Mouse (Mus musculus): ENCODE measurements around the gene Pus3. TPM values are rescaled to one million over a fixed set of nuclear protein-coding genes. Genes with fewer than 3 reads are reported as not detected.

Gene Pus3
- polyA plus RNA-seq (2016; fragmentation: Nextera tagmentation; extraction: Ambion mirVana): 18.3 and 21.3 TPM in 2 replicates

- peak; percentile 83 for DNase-seq (ENCODE audit: low spot score)
- peaks cover 14% of the 10 kb centered on the region for H3K27me3 ChIP-seq (replicated peaks; ENCODE audit: low read depth, poor library complexity, severe bottlenecking)
- peaks cover 30% of the 10 kb centered on the region for H3K36me3 ChIP-seq (replicated peaks)
- H3K27ac ChIP-seq (replicated peaks): peak within 1 kb of the TSS; percentile 88
- H3K4me1 ChIP-seq: peaks cover 21% of the 10 kb centered on the region
- H3K9me3 ChIP-seq: no peaks in the 10 kb centered on the region
- 1% methylated on average over 59 of the region's 59 CpGs for WGBS
- peak within 1 kb of the TSS; percentile 75 for H3K4me3 ChIP-seq
Measured at GRCm38 (mm10) chr9:35558257-35559008, at the start of gene Pus3, which contains the start of gene Ddx25. Gene Pus3, plus strand, starts transcription at chr9:35558595. Gene Ddx25, minus strand, starts transcription at chr9:35558528.

- no peaks in the 10 kb centered on the region for H3K36me3 ChIP-seq (replicated peaks)
- H3K27ac ChIP-seq (replicated peaks): no peak overlapping the region
- H3K4me1 ChIP-seq: no peaks in the 10 kb centered on the region
- no peak overlapping the region for H3K4me3 ChIP-seq
- H3K9me3 ChIP-seq: no peaks in the 10 kb centered on the region
- 90% methylated on average over 4 of the region's 4 CpGs for WGBS
- no peak for DNase-seq (ENCODE audit: low spot score)
- H3K27me3 ChIP-seq (replicated peaks; ENCODE audit: low read depth, poor library complexity, severe bottlenecking): peaks cover 11% of the 10 kb centered on the region
Measured at GRCm38 (mm10) chr9:35513900-35514299, 44.5 kb upstream of the Pus3 start.

GRCm38 (mm10) chr9:35516182-35516581 is 42.2 kb upstream of the Pus3 start:
- Histone ChIP-seq H3K9me3 (no peaks in the 10 kb centered on the region), H3K4me1 (peaks cover 4% of the 10 kb centered on the region; the same call in 1 of the 2 replicates), H3K4me3 (no peak overlapping the region), H3K27ac (replicated peaks) (no peak overlapping the region), H3K36me3 (replicated peaks) (no peaks in the 10 kb centered on the region), H3K27me3 (replicated peaks; ENCODE audit: low read depth, poor library complexity, severe bottlenecking) (peaks cover 15% of the 10 kb centered on the region)
- no peak for DNase-seq (ENCODE audit: low spot score)
- WGBS: 88% methylated on average over 5 of the region's 5 CpGs

- 92% methylated on average over 16 of the region's 16 CpGs for WGBS
- Histone ChIP-seq H3K27me3 (replicated peaks; ENCODE audit: low read depth, poor library complexity, severe bottlenecking) (peaks cover 18% of the 10 kb centered on the region), H3K4me1 (peaks cover 7% of the 10 kb centered on the region; the same call in 1 of the 2 replicates), H3K4me3 (no peak overlapping the region), H3K9me3 (no peaks in the 10 kb centered on the region), H3K36me3 (replicated peaks) (no peaks in the 10 kb centered on the region), H3K27ac (replicated peaks) (no peak overlapping the region)
- DNase-seq (ENCODE audit: low spot score): no peak
Measured at GRCm38 (mm10) chr9:35516711-35517110, 41.7 kb upstream of the Pus3 start.

DNA sequence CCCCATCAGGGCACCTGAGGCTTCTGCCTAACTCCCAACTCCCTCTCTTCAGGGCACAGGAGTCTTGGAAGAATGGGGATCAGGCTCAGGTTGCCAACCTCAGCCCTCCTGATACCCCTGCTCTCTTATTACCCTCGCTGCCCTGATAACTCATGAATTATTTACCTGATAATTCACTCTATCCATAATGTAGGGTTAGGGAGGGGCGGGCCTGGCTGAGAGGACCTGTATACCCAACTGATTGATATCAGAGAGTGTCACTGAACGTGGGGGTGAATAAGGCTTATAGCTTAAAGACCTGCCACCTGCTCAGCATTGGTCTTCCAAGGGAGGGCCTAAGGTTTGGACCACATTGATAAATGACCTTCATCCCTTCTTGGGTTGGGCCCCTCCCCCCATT is 40.2 kb upstream of the Pus3 start, which contains the start of gene Gm1113:
TSS of gene Gm1113 (minus strand) at position 101 of the 400 bp plus-strand sequence.
- Histone ChIP-seq H3K27ac (replicated peaks) (no peak within 1 kb of the TSS), H3K27me3 (replicated peaks; ENCODE audit: low read depth, poor library complexity, severe bottlenecking) (peaks cover 18% of the 10 kb centered on the region), H3K36me3 (replicated peaks) (no peaks in the 10 kb centered on the region), H3K4me3 (no peak within 1 kb of the TSS), H3K4me1 (peaks cover 10% of the 10 kb centered on the region; the same call in 1 of the 2 replicates), H3K9me3 (no peaks in the 10 kb centered on the region)
- no peak for DNase-seq (ENCODE audit: low spot score)
- WGBS: 88% methylated on average over 3 of the region's 3 CpGs

DNA sequence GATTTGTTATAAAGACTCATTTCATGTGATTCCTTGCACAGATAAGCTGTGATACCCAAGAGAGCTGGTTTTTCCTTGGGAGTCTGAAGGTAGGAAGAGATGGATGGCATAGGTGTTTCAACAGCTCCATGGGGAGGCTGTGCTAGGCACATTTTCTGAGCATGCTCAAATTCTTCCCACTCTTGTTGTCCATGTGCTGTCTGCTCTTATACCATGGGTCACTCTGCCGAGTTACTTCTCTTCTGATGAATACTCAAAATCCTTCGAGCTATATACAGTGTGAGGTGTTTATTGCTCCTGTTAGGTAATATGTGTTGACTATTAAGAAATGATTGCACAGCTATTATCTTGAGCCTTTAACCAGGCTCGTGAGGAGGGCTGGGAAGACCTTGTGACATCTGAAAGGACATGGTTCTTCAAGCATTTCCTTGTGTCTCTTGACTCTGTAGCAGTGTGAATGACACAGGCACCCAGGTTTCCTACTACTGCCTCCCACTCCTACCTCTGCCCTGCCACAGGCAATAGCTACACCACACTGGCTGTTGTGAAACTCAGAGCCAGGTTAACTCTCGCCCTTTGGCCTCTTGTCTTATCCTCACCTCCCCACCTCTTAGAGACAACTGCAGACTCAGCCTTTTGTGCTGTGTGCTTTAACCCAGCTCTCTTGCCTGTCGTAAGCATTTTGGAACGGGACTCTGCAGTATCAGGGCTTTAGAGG is 37.6 kb upstream of the Pus3 start:
- Histone ChIP-seq H3K4me3 (no peak overlapping the region), H3K9me3 (no peaks in the 10 kb centered on the region), H3K27ac (replicated peaks) (0 out of 2 replicates have a peak overlapping the region, but pooled peaks have one; percentile 45), H3K36me3 (replicated peaks) (no peaks in the 10 kb centered on the region), H3K4me1 (peaks cover 22% of the 10 kb centered on the region), H3K27me3 (replicated peaks; ENCODE audit: low read depth, poor library complexity, severe bottlenecking) (peaks cover 10% of the 10 kb centered on the region)
- 86% methylated on average over 6 of the region's 6 CpGs for WGBS
- DNase-seq (ENCODE audit: low spot score): no peak

DNA sequence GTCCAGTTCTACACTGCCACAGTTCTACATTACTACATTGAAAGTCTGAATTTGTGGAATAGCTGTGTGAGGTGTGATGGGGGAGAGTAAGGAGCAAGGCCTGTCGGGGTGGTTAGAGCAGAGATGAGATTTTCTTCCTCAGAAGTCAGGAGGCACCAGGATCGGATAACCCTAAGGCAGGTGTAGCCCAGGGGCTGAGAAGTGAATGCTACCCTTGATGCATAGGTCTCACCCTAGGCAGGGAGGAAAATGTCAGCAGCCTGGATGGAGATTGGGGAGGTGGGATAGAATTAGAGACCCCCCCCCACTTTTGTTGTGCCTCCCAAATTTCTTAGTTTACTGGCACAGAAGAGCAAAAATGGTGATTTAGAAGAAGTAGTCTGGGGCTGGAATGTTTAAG is 36.2 kb upstream of the Pus3 start:
- no peak overlapping the region for H3K27ac ChIP-seq (replicated peaks)

DNA sequence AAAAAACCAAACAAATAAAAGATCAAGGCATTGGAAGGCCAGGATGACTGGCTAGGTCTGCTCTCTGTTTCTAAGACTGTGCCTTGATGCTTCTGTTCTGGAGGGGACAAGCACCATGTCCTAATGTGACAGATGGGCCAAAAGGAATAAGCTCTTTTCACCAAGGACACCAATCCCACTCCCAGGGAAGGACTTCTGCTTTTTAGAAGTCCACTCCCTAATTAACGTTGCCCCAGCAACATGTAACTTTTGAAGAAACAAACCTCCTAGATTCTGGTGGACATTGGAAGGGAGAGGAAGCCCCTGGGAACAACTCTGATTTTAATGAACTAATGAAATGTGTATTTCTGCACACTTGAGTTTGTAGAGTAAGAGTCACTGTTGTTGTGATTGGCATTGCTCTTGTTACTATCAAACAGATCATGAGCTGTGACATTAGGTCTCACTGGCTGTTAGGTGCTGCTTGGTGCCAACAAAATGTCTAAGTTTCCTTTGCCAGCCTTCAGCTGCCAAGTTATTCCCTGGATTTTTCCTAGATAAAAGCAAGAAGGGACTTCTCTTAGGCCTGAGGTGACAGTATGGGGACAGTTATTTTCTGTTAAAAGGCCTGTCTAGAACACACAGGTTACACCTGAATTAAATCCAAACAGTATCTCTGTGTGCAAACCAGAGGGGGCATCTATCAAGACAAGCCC is 35.4 kb upstream of the Pus3 start:
- 79% methylated on average over 1 of the region's 1 CpGs for WGBS
- peaks cover 22% of the 10 kb centered on the region for H3K4me1 ChIP-seq
- DNase-seq (ENCODE audit: low spot score): no peak
- H3K9me3 ChIP-seq: no peaks in the 10 kb centered on the region
- no peak overlapping the region for H3K4me3 ChIP-seq
- H3K27ac ChIP-seq (replicated peaks): no peak overlapping the region
- H3K36me3 ChIP-seq (replicated peaks): no peaks in the 10 kb centered on the region
- peaks cover 10% of the 10 kb centered on the region for H3K27me3 ChIP-seq (replicated peaks; ENCODE audit: low read depth, poor library complexity, severe bottlenecking)

More for the DNA sequence above, 36.2 kb upstream of the Pus3 start:
- peaks cover 22% of the 10 kb centered on the region for H3K4me1 ChIP-seq
- H3K36me3 ChIP-seq (replicated peaks): no peaks in the 10 kb centered on the region
- DNase-seq (ENCODE audit: low spot score): no peak
- H3K9me3 ChIP-seq: no peaks in the 10 kb centered on the region
- 74% methylated on average over 2 of the region's 2 CpGs for WGBS
- H3K27me3 ChIP-seq (replicated peaks; ENCODE audit: low read depth, poor library complexity, severe bottlenecking): peaks cover 10% of the 10 kb centered on the region
- H3K4me3 ChIP-seq: no peak overlapping the region

GRCm38 (mm10) chr9:35523541-35523940 is 34.9 kb upstream of the Pus3 start:
- DNase-seq (ENCODE audit: low spot score): peak; percentile 47
- Histone ChIP-seq H3K4me1 (peaks cover 27% of the 10 kb centered on the region), H3K27me3 (replicated peaks; ENCODE audit: low read depth, poor library complexity, severe bottlenecking) (peaks cover 10% of the 10 kb centered on the region; the same call in 1 of the 2 replicates), H3K36me3 (replicated peaks) (no peaks in the 10 kb centered on the region), H3K27ac (replicated peaks) (no peak overlapping the region), H3K9me3 (no peaks in the 10 kb centered on the region), H3K4me3 (no peak overlapping the region)
- 42% methylated on average over 5 of the region's 5 CpGs for WGBS

GRCm38 (mm10) chr9:35523941-35524411 is 34.4 kb upstream of the Pus3 start:
- WGBS: 31% methylated on average over 7 of the region's 7 CpGs
- Histone ChIP-seq H3K27ac (replicated peaks) (0 out of 2 replicates have a peak overlapping the region, but pooled peaks have one; percentile 35), H3K4me3 (no peak overlapping the region)

GRCm38 (mm10) chr9:35529141-35529540 is 29.3 kb upstream of the Pus3 start:
- Histone ChIP-seq H3K4me1 (peaks cover 45% of the 10 kb centered on the region), H3K36me3 (replicated peaks) (no peaks in the 10 kb centered on the region), H3K27me3 (replicated peaks; ENCODE audit: low read depth, poor library complexity, severe bottlenecking) (peaks cover 3% of the 10 kb centered on the region; the same call in 1 of the 2 replicates), H3K27ac (replicated peaks) (peak overlapping the region; percentile 48; the same call in 1 of the 2 replicates), H3K4me3 (no peak overlapping the region), H3K9me3 (no peaks in the 10 kb centered on the region)
- WGBS: 58% methylated on average over 3 of the region's 3 CpGs
- DNase-seq (ENCODE audit: low spot score): no peak

More at GRCm38 (mm10) chr9:35523941-35524411, 34.4 kb upstream of the Pus3 start:
- Histone ChIP-seq H3K4me1 (peaks cover 31% of the 10 kb centered on the region), H3K9me3 (no peaks in the 10 kb centered on the region), H3K36me3 (replicated peaks) (no peaks in the 10 kb centered on the region), H3K27me3 (replicated peaks; ENCODE audit: low read depth, poor library complexity, severe bottlenecking) (peaks cover 10% of the 10 kb centered on the region; the same call in 1 of the 2 replicates)
- peak; percentile 63 for DNase-seq (ENCODE audit: low spot score)

DNA sequence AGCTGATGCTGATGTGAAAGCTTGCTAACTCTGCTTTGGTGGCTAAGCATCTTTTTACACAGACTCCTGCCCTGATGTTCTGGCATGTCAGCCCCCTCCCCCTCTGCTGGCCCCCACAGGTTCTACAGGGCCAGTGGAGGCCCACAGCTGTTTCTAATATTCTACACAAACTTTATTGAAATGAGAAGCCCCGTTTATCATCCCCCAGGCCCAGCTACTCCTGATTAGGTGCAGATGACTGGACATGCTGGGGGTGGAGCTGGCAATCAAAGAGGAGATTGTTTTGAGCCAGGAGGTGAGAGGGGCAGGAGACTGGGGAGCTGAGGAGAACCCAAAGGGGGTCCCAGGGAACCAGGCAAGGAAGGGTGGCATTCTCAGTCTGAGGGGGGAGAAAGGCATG is 28.6 kb upstream of the Pus3 start:
- WGBS: 7% methylated on average over 1 of the region's 1 CpGs
- DNase-seq (ENCODE audit: low spot score): peak; percentile 89
- H3K27me3 ChIP-seq (replicated peaks; ENCODE audit: low read depth, poor library complexity, severe bottlenecking): peaks cover 3% of the 10 kb centered on the region; the same call in 1 of the 2 replicates
- H3K36me3 ChIP-seq (replicated peaks): no peaks in the 10 kb centered on the region
- H3K27ac ChIP-seq (replicated peaks): peak overlapping the region; percentile 69
- no peaks in the 10 kb centered on the region for H3K9me3 ChIP-seq
- H3K4me3 ChIP-seq: 0 out of 2 replicates have a peak overlapping the region, but pooled peaks have one; percentile 11
- H3K4me1 ChIP-seq: peaks cover 44% of the 10 kb centered on the region
